8 mouse cellular contexts compared by ENCODE assay signal in genomic region chr11:103115163-103116007, GRCm38 (mm10). TPM values are rescaled to one million over a fixed set of nuclear protein-coding genes. Genes with fewer than 3 reads are reported as not detected.
DNase-seq lines count a peak whose midpoint lies in the region; ATAC-seq and TF ChIP-seq lines count a peak whose summit lies in the region.

No protein-coding gene starts in this region.

- no peaks in the 10 kb centered on the region for H3K9me3 ChIP-seq in MEL (replicated peaks; ENCODE audit: insufficient read depth, low read length)
- no peaks in the 10 kb centered on the region for H3K9me3 ChIP-seq in forebrain, postnatal 0 days (ENCODE audit: low read length)
- no peaks in the 10 kb centered on the region for H3K9me3 ChIP-seq in lung, postnatal 0 days (ENCODE audit: low read length)

- TF ChIP-seq EP300 in MEL (IDR thresholded peaks at IDR 0.05; ENCODE audit: low read depth in 1 of 2, low read length in 2 of 2) = peak in 1 of 2 experiments; percentile 6; a peak in 1 of 4 replicates
- TF ChIP-seq EP300 in lung, postnatal 0 days (IDR thresholded peaks at IDR 0.05) = peak; percentile 96

- H3K27ac ChIP-seq in MEL (ENCODE audit: control insufficient read depth, low read depth, low read length) = peak overlapping the region; percentile 95
- peak overlapping the region; percentile 93 for H3K27ac ChIP-seq in cerebellum, adult 2 months (ENCODE audit: insufficient read depth, low read length)
- peak overlapping the region; percentile 93 for H3K27ac ChIP-seq in forebrain, postnatal 0 days (ENCODE audit: low read depth, low read length)
- peak overlapping the region; percentile 91 for H3K27ac ChIP-seq in lung, postnatal 0 days (ENCODE audit: low read length)

- TF ChIP-seq RAD21 in MEL (IDR thresholded peaks at IDR 0.05; ENCODE audit: low read depth, low read length) = no peak

- TF ChIP-seq POLR2A in MEL (IDR thresholded peaks at IDR 0.05; ENCODE audit: control insufficient read depth in 1 of 2, insufficient read depth in 1 of 2, low read depth in 1 of 2, low read length in 2 of 2, poor library complexity in 1 of 2) = peak in 1 of 2 experiments; percentile 86; a peak in 2 of 4 replicates
- TF ChIP-seq POLR2A in cerebellum, adult 2 months (IDR thresholded peaks at IDR 0.05; ENCODE audit: borderline replicate concordance, insufficient read depth, low read length) = peak; percentile 70

- DNase-seq in MEL (ENCODE audit: low read depth, low spot score) = peak; percentile 97
- peak; percentile 90 to 94 for DNase-seq in cerebellum, adult 2 months
- peak; percentile 90 for DNase-seq in forebrain, postnatal 0 days
- DNase-seq in heart, postnatal 4 days = peak; percentile 81
- peak; percentile 76 for DNase-seq in layer of hippocampus, adult 9-10 months (ENCODE audit: low spot score)
- DNase-seq in lung, postnatal 0 days (ENCODE audit: low spot score) = peak; percentile 97
- DNase-seq in ovary, postnatal 36 days (ENCODE audit: low spot score) = peak; percentile 83
- DNase-seq in thymus, postnatal 25 days = peak; percentile 84

- TF ChIP-seq CTCF in MEL (IDR thresholded peaks at IDR 0.05 in 2 of 3, conservative IDR thresholded peaks at IDR 0.05 in 1 of 3; ENCODE audit: control insufficient read depth in 1 of 3, insufficient read depth in 1 of 3, low read depth in 2 of 3, low read length in 3 of 3, poor library complexity in 1 of 3, severe bottlenecking in 1 of 3) = no peak
- no peak for TF ChIP-seq CTCF in cerebellum, adult 2 months (IDR thresholded peaks at IDR 0.05; ENCODE audit: borderline replicate concordance, insufficient read depth, low read depth, low read length)
- TF ChIP-seq CTCF in forebrain, postnatal 0 days (IDR thresholded peaks at IDR 0.05; ENCODE audit: low read depth) = no peak
- no peak for TF ChIP-seq CTCF in lung, postnatal 0 days (IDR thresholded peaks at IDR 0.05)

- H3K36me3 ChIP-seq in MEL (ENCODE audit: control insufficient read depth in 1 of 2, insufficient read depth in 2 of 2, low read length in 2 of 2) = peaks cover 0 to 16% of the 10 kb centered on the region in 2 experiments; a peak in 2 of 4 replicates
- H3K36me3 ChIP-seq in forebrain, postnatal 0 days (ENCODE audit: insufficient read depth) = no peaks in the 10 kb centered on the region
- no peaks in the 10 kb centered on the region for H3K36me3 ChIP-seq in lung, postnatal 0 days (ENCODE audit: insufficient read depth, low read length)

- H3K79me2 ChIP-seq in MEL (ENCODE audit: control insufficient read depth, insufficient read depth, low read length, poor library complexity) = peaks cover 29% of the 10 kb centered on the region

- peak; percentile 70 for ATAC-seq in forebrain, postnatal 0 days
- peak; percentile 66 for ATAC-seq in lung, postnatal 0 days

- H3K4me3 ChIP-seq in MEL (ENCODE audit: control insufficient read depth in 1 of 2, insufficient read depth in 1 of 2, low read depth in 2 of 2, low read length in 2 of 2) = peak overlapping the region; percentile 61 to 85
- H3K4me3 ChIP-seq in cerebellum, adult 2 months (replicated peaks; ENCODE audit: insufficient read depth, low read depth, low read length) = peak overlapping the region; percentile 75
- H3K4me3 ChIP-seq in forebrain, postnatal 0 days (ENCODE audit: low read depth, low read length) = peak overlapping the region; percentile 47
- H3K4me3 ChIP-seq in lung, postnatal 0 days (ENCODE audit: low read depth, low read length) = peak overlapping the region; percentile 63

- no peaks in the 10 kb centered on the region for H3K27me3 ChIP-seq in MEL (ENCODE audit: control insufficient read depth in 1 of 2, insufficient read depth in 2 of 2, low read length in 2 of 2)
- H3K27me3 ChIP-seq in cerebellum, adult 2 months (ENCODE audit: control insufficient read depth, insufficient read depth, low read length) = no peaks in the 10 kb centered on the region
- peaks cover 13% of the 10 kb centered on the region for H3K27me3 ChIP-seq in forebrain, postnatal 0 days (ENCODE audit: insufficient read depth, low read length)
- H3K27me3 ChIP-seq in lung, postnatal 0 days (replicated peaks; ENCODE audit: insufficient read depth, low read length) = no peaks in the 10 kb centered on the region

- under 1% methylated on average over 34 of the region's 34 CpGs for WGBS in cerebellum, adult 2 months
- 1% methylated on average over 34 of the region's 34 CpGs for WGBS in forebrain, postnatal 0 days
- WGBS in lung, postnatal 0 days = under 1% methylated on average over 34 of the region's 34 CpGs

- H3K9ac ChIP-seq in MEL (ENCODE audit: control insufficient read depth, low read depth, low read length, poor library complexity, severe bottlenecking) = peak overlapping the region; percentile 96
- H3K9ac ChIP-seq in forebrain, postnatal 0 days = peak overlapping the region; percentile 69
- peak overlapping the region; percentile 80 for H3K9ac ChIP-seq in lung, postnatal 0 days (replicated peaks; ENCODE audit: low read depth)

- H3K4me2 ChIP-seq in forebrain, postnatal 0 days (ENCODE audit: low read depth) = peak overlapping the region; percentile 48
- H3K4me2 ChIP-seq in lung, postnatal 0 days (replicated peaks; ENCODE audit: low read depth, low read length) = peak overlapping the region; percentile 58

- H3K4me1 ChIP-seq in MEL (ENCODE audit: control insufficient read depth in 1 of 2, insufficient read depth in 2 of 2, low read length in 2 of 2) = peaks cover 7 to 8% of the 10 kb centered on the region in 2 experiments; a peak in 3 of 4 replicates
- H3K4me1 ChIP-seq in cerebellum, adult 2 months (ENCODE audit: control insufficient read depth, insufficient read depth, low read length) = peaks cover 9% of the 10 kb centered on the region; the same call in 1 of the 2 replicates
- H3K4me1 ChIP-seq in forebrain, postnatal 0 days (ENCODE audit: insufficient read depth) = peaks cover 24% of the 10 kb centered on the region
- peaks cover 21% of the 10 kb centered on the region; the same call in 1 of the 2 replicates for H3K4me1 ChIP-seq in lung, postnatal 0 days (ENCODE audit: insufficient read depth, low read depth, low read length)

TF ChIP-seq in MEL, 35 proteins besides CTCF, POLR2A, EP300 and RAD21 (continues in another document):
- TF ChIP-seq SIN3A (IDR thresholded peaks at IDR 0.05; ENCODE audit: low read length) = peak; percentile 97
- peak; percentile 87 for TF ChIP-seq MYC (IDR thresholded peaks at IDR 0.05; ENCODE audit: low read depth, low read length)
- no peak; the same call in 1 of the 2 replicates for TF ChIP-seq E2F4 (IDR thresholded peaks at IDR 0.05; ENCODE audit: borderline replicate concordance, low read depth, low read length)
- peak; percentile 44; the same call in 1 of the 2 replicates for TF ChIP-seq MAX (IDR thresholded peaks at IDR 0.05; ENCODE audit: low read length)
- TF ChIP-seq BHLHE40 (IDR thresholded peaks at IDR 0.05; ENCODE audit: borderline replicate concordance, low read depth, low read length) = peak; percentile 51; the same call in 1 of the 2 replicates

RNA-seq across cellular contexts. Expression of gene Hexim1, which starts 0.6 kb away (rescaled TPM):
- 17.3 and 18.4 TPM in 2 replicates for total RNA-seq in MEL (2012; rRNA removed)
- 10 to 100 TPM in 1 of 2 experiments, not detected in 1; 25.4 TPM for polyA plus RNA-seq in MEL (2012; ENCODE audit: insufficient read depth in 1 of 2, insufficient read length in 2 of 2, low read depth in 1 of 2, low replicate concordance in 2 of 2, missing spikeins in 1 of 2)
- polyA plus RNA-seq in cerebellum, adult 2 months (2012; rRNA removed) = 25.5 and 28.8 TPM in 2 replicates
- total RNA-seq in forebrain, postnatal 0 days (2014; rRNA removed) = 19.0 and 20.5 TPM in 2 replicates
- 3.7 and 3.9 TPM in 2 replicates for polyA plus RNA-seq in forebrain, postnatal 0 days (2015; fragmentation: Nextera tagmentation; extraction: Ambion mirVana)
- total RNA-seq in heart, postnatal 4 days (2021) = 10 to 100 TPM; 14.8 to 15.7 TPM
- 6.5 TPM in 2 replicates for polyA plus RNA-seq in lung, postnatal 0 days (2015; fragmentation: Nextera tagmentation; extraction: Ambion mirVana)

RNA-seq across cellular contexts. Expression of gene Acbd4, which starts 13.9 kb away (rescaled TPM):
- 15.2 and 16.6 TPM in 2 replicates for total RNA-seq in MEL (2012; rRNA removed)
- 10 to 100 TPM in 1 of 2 experiments, not detected in 1; 18.3 TPM for polyA plus RNA-seq in MEL (2012; ENCODE audit: insufficient read depth in 1 of 2, insufficient read length in 2 of 2, low read depth in 1 of 2, low replicate concordance in 2 of 2, missing spikeins in 1 of 2)
- polyA plus RNA-seq in cerebellum, adult 2 months (2012; rRNA removed) = 60.4 and 61.5 TPM in 2 replicates
- total RNA-seq in forebrain, postnatal 0 days (2014; rRNA removed) = 27.2 and 28.5 TPM in 2 replicates
- 20.1 and 27.1 TPM in 2 replicates for polyA plus RNA-seq in forebrain, postnatal 0 days (2015; fragmentation: Nextera tagmentation; extraction: Ambion mirVana)
- total RNA-seq in heart, postnatal 4 days (2021) = 10 to 100 TPM; 25.9 to 29.2 TPM
- polyA plus RNA-seq in lung, postnatal 0 days (2015; fragmentation: Nextera tagmentation; extraction: Ambion mirVana) = 28.8 and 34.5 TPM in 2 replicates

RNA-seq across cellular contexts. Expression of gene Plcd3, which starts 13.9 kb away (rescaled TPM):
- total RNA-seq in MEL (2012; rRNA removed) = 1.7 and 2.0 TPM in 2 replicates
- polyA plus RNA-seq in MEL (2012; ENCODE audit: insufficient read depth in 1 of 2, insufficient read length in 2 of 2, low read depth in 1 of 2, low replicate concordance in 2 of 2, missing spikeins in 1 of 2) = 1 to 10 TPM in 1 of 2 experiments, not detected in 1; 2.6 TPM
- polyA plus RNA-seq in cerebellum, adult 2 months (2012; rRNA removed) = 11.8 and 13.1 TPM in 2 replicates
- 8.5 and 8.8 TPM in 2 replicates for total RNA-seq in forebrain, postnatal 0 days (2014; rRNA removed)
- 3.6 TPM in 2 replicates for polyA plus RNA-seq in forebrain, postnatal 0 days (2015; fragmentation: Nextera tagmentation; extraction: Ambion mirVana)
- 10 to 100 TPM; 28.0 to 34.8 TPM for total RNA-seq in heart, postnatal 4 days (2021)
- polyA plus RNA-seq in lung, postnatal 0 days (2015; fragmentation: Nextera tagmentation; extraction: Ambion mirVana) = 3.7 and 3.8 TPM in 2 replicates

RNA-seq across cellular contexts. Expression of gene Hexim2, which starts 16.8 kb away (rescaled TPM):
- total RNA-seq in MEL (2012; rRNA removed) = 12.3 and 17.2 TPM in 2 replicates
- 10 to 100 TPM in 1 of 2 experiments, not detected in 1; 12.5 TPM for polyA plus RNA-seq in MEL (2012; ENCODE audit: insufficient read depth in 1 of 2, insufficient read length in 2 of 2, low read depth in 1 of 2, low replicate concordance in 2 of 2, missing spikeins in 1 of 2)
- polyA plus RNA-seq in cerebellum, adult 2 months (2012; rRNA removed) = 20.9 and 23.0 TPM in 2 replicates
- 30.8 and 47.0 TPM in 2 replicates for total RNA-seq in forebrain, postnatal 0 days (2014; rRNA removed)
- polyA plus RNA-seq in forebrain, postnatal 0 days (2015; fragmentation: Nextera tagmentation; extraction: Ambion mirVana) = 16.5 and 27.9 TPM in 2 replicates
- 1 to 10 TPM; 4.2 to 4.8 TPM for total RNA-seq in heart, postnatal 4 days (2021)
- polyA plus RNA-seq in lung, postnatal 0 days (2015; fragmentation: Nextera tagmentation; extraction: Ambion mirVana) = 6.2 and 7.1 TPM in 2 replicates

RNA-seq across cellular contexts. Expression of gene Fmnl1, which starts 55.5 kb away (rescaled TPM):
- total RNA-seq in MEL (2012; rRNA removed) = 1.4 and 1.7 TPM in 2 replicates
- 10 to 100 TPM in 1 of 2 experiments, not detected in 1; 17.2 TPM for polyA plus RNA-seq in MEL (2012; ENCODE audit: insufficient read depth in 1 of 2, insufficient read length in 2 of 2, low read depth in 1 of 2, low replicate concordance in 2 of 2, missing spikeins in 1 of 2)
- polyA plus RNA-seq in cerebellum, adult 2 months (2012; rRNA removed) = 63.7 and 71.1 TPM in 2 replicates
- total RNA-seq in forebrain, postnatal 0 days (2014; rRNA removed) = 6.5 and 9.4 TPM in 2 replicates
- 4.8 and 7.1 TPM in 2 replicates for polyA plus RNA-seq in forebrain, postnatal 0 days (2015; fragmentation: Nextera tagmentation; extraction: Ambion mirVana)
- 1 to 10 TPM; 7.4 to 8.6 TPM for total RNA-seq in heart, postnatal 4 days (2021)
- 4.1 and 4.9 TPM in 2 replicates for polyA plus RNA-seq in lung, postnatal 0 days (2015; fragmentation: Nextera tagmentation; extraction: Ambion mirVana)

Comparison
In these comparisons a context has a peak if more than half of its experiments do, and no peak if none do; other contexts are left out.
1. Peak in every context shown above with its lines: DNase-seq, ATAC-seq, H3K4me3 ChIP-seq and H3K27ac ChIP-seq.